Mouse (Mus musculus) cerebellum, adult 8-10 months (tissue): ENCODE results near the gene Prex1.

Experiments
- DNase-seq: peaks from one replicate; pipeline ENCODE4 v3.0.0; 2022

Prex1 gene

GRCm38 (mm10) chr2:166719930-166720305 is 6.3 kb upstream of the Prex1 start:
- no peak for DNase-seq

DNA sequence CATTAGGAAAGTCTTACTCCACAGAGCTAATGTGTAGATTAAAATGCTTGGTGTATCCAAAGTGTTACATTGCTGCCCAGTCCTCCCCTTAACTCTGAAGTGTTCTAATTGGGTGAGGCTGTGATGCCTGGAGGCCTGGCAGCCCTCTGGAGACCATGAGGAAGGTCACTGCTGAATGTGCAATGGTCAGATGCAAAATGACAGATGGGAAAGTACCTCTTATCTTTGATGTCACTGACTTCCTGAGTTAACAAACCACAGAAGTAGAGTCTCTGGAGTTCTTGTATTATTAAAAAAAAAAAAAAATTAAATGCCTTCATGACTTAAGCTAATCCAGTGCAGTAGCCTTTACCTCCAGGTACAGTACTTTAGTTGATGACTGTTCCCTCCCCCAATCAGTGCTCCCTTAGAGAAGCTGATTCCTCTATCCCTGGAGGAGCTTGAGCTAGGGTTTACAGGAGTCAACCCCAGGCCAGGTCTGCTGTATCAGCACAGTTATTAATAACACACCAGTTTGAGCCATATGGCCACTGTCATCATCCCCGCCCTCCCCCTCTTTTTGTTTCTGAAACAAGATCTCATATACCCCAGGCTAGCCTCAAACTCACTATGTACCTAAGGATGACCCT is 5.8 kb upstream of the Prex1 start:
- no peak for DNase-seq

GRCm38 (mm10) chr2:166716067-166716466 is 2.4 kb upstream of the Prex1 start:
- no peak for DNase-seq

DNA sequence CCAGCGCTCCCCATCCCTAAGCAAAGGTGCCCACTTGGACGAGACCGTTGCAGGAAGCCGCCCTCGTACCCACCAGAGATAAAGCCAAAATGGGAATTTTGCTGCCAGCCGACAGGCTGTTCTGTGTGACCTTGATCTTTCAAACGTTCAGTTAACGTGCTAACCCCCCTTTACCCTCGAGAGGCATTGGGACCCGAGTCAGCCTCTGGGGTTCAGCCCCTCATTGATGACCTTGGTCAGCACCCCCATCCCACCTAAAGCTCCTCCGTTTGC is 731 bp upstream of the Prex1 start:
- DNase-seq = no peak

GRCm38 (mm10) chr2:166712801-166713689 is 587 bp downstream of the Prex1 start:
- DNase-seq = no peak

- DNase-seq = no peak
Measured at GRCm38 (mm10) chr2:166712310-166712709, 1.3 kb downstream of the Prex1 start.

DNA sequence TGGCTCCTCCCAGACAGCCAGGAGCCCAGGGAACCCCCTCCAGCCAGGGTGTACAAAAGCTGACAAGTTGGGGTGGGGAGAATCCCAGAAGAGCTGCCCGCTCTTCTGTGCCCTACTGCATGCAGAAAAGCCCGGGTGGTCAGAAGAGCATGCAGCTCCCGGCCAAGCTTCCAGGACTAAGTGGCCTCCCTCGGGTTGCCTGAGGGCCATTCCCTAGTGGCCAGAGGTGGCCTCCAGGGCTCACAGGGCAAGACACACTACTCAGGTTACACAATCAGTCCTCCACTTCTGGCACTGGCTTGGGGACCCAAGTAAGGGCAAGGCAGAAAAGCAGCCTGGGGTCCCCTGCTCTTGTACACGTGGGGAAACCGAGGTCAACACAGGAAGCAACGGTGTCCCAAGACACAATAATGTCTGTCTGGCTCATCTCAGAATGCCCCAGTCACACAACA is 1.9 kb downstream of the Prex1 start:
- DNase-seq = no peak

- DNase-seq = no peak
Measured at GRCm38 (mm10) chr2:166709883-166710282, 3.7 kb downstream of the Prex1 start.

GRCm38 (mm10) chr2:166708304-166708703 is 5.3 kb downstream of the Prex1 start:
- no peak for DNase-seq

GRCm38 (mm10) chr2:166706526-166706925 is 7.1 kb downstream of the Prex1 start:
- DNase-seq = no peak

GRCm38 (mm10) chr2:166703491-166703890 is 10.1 kb downstream of the Prex1 start:
- DNase-seq = no peak

GRCm38 (mm10) chr2:166702113-166702445 is 11.6 kb downstream of the Prex1 start:
- no peak for DNase-seq

DNA sequence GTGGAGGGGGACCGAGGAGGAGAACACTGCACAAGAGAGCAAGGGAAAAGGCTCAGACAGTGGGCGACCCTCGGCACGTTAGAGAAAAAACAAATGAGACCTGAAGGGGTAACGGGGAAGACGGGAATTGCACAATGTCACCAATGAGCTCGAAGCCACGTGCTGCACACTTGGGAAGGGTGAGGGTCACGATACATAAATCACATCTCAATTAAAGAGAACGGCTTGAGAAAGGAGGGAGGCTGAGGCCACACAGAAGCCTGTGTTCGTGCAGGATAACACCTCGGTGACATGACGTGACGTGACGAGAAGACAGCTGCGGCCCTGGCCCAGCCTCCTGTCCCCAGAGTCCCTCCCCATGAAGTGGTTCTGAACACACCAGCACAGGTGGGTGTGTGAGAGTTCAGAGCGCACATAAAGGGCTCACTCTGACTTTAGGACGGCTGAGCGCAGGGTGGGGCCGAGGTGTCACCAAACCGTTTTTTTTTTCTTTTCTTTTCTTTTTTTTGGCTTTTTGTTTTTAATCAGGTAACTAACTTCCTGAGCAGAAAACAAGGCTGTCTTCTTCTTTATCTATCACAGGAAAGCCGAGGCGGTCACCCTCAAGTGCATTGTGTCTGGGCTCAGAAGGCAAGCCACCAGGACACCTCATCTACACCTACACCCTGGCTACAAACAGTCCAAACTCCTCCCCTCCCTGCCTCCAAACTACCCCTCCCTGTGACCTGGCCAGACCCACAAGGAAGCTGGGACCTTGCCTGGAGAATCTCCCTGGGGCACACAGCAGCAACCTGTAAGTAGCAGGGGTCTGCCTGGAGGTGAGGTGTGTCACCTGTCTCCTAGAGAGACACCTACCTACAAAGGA is 12.2 kb downstream of the Prex1 start:
- DNase-seq = no peak

- DNase-seq = no peak
Measured at GRCm38 (mm10) chr2:166700732-166701131, 12.9 kb downstream of the Prex1 start.

- no peak for DNase-seq
Measured at GRCm38 (mm10) chr2:166700116-166700515, 13.5 kb downstream of the Prex1 start.

DNA sequence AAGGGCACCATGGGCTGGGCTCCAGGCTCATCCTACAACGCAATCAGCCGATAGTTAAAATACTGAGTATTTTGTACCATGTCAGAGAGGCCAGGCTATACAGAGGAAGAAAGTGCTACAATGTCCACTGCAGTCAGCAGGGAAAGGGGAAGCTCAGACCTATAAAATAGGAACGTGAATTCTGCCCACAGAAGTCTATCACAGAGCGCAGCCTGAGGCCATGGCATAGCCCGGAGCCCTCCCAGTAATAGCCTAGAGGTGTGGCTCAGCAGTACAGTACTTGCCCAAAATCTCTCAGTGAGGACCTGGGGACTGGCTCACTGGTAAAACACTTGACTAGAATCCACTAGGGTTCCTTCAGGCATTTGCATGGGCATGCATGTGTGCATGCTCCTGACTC is 14.1 kb downstream of the Prex1 start:
- no peak for DNase-seq

DNA sequence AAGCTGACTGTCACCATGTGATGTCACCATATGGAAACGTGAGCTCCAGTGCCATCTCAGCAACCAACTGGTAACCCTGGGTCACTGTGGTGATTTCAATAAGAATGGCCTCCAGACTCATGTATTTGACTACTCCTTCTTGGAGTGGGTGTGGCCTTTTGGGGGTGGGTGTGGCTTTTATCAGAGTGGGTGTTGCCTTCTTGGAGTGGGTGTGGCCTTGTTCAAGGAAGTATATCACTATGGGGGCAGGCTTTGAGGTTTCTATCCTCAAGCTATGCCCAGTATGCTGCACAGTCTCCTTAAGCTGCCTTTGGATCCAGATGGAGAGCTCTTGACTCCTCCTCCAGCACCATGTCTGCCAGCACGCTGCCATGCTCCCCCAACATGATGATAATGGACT is 19.0 kb downstream of the Prex1 start:
- DNase-seq = no peak

DNA sequence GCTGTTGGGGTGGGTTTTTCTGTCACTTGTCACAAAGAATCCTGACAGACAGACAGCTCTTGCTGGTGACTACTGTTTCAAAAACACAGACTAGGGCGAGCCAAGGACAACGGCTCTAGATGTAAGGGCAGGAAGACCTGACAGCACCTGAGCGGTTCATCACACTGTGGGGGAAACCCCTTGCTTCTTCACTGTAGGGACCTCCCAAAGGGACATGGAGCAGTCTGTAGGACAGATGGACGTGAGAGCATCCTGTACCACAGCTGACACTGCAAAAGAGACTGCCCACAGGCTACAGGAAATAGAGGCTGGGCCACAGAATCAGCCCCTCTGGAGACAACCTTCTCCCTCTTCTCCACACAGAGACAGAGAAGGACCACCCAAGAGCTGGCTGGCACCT is 20.2 kb downstream of the Prex1 start:
- no peak for DNase-seq

GRCm38 (mm10) chr2:166691602-166692509 is 21.8 kb downstream of the Prex1 start:
- peak; percentile 23 for DNase-seq

GRCm38 (mm10) chr2:166686917-166687316 is 26.7 kb downstream of the Prex1 start:
- DNase-seq = no peak

DNA sequence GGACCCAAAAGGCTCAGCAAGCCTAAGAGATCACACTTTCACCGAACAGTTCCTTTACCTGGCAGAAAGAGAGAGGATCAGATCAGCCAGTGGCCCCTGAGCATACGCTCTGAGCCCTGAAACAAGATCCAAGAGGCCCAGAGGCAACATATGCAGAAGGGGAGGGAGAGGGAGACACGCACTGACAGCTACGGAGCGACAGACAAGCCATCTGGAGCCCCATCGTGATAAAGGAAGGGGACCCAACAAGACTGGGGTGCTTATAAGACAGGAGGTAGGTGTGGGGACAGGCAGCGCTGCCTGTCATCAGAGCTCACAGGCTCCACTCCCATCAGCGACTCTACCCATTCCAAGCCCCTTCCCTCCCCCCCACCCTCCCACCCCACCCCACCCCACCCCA is 27.8 kb downstream of the Prex1 start:
- DNase-seq = no peak

- no peak for DNase-seq
Measured at GRCm38 (mm10) chr2:166683885-166684544, 29.6 kb downstream of the Prex1 start.
